Mouse (Mus musculus) bone marrow, adult 2 months (tissue): ENCODE results near the gene Srgap3.

Source experiments
- CTCF ChIP-seq: fragments of 200-500 bp; IDR thresholded peaks from 2 replicates; pipeline ENCODE4 v1.5.1; 2011; ENCODE audit warnings: low read length, control low read depth; ENCODE audit not compliant: control insufficient read depth, insufficient read depth
- POLR2A ChIP-seq: fragments of 200-500 bp; IDR thresholded peaks from 2 replicates; pipeline ENCODE4 v1.6.1; 2011; ENCODE audit warnings: low read depth, mild to moderate bottlenecking, control low read depth, low read length, borderline replicate concordance; ENCODE audit not compliant: control insufficient read depth

DNA sequence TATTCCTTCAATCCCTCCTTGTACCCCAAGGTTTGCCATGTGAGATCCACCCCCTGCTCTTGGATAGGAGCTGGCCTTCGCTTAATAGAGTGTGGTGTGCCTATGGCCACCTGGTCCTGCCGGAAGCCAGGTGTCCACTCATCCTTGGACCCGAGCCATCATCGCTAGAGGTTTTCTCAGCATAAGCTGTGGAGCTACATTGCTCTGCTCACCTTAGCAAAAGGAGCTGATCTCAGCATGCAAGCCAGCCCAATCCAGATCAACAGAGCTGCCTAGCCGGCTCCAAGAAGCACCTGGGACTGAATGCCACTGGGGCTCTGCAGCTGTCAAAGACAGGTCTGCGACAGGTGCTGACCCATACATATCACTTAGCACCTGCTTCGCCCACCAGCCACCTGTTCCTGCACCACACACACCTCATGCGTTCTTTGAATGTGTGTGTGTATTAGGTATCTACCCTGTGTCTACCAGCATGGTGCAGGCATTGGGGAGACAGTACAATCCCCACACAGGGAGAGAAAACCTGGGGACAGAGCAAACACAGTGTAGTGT lies 98.4 kb downstream of the Srgap3 start:
- TF ChIP-seq CTCF: no peak
- TF ChIP-seq POLR2A: no peak
